Mouse (Mus musculus) liver, embryonic 15.5 days (tissue): ENCODE results near the gene Borcs5. TPM values are rescaled to one million over a fixed set of nuclear protein-coding genes. Genes with fewer than 3 reads are reported as not detected.
A peak's percentile ranks its signal among the peaks of the same experiment; 100 is the strongest.

ENCODE experiments used
- ATAC-seq: fragments of 200-750 bp; cut with Nextera tagmentation; 2 replicates; pipeline ENCODE4 v1.8.0; 2017; ENCODE audit warnings: moderate number of reproducible peaks, mild to moderate bottlenecking, moderate library complexity; ENCODE audit not compliant: insufficient read depth
- H3K27ac ChIP-seq: fragments of 300-500 bp; sonication (generic); replicated peaks from 2 replicates; pipeline ENCODE4 v1.5.1; 2015; ENCODE audit warnings: mild to moderate bottlenecking, inconsistent platforms
- H3K27me3 ChIP-seq: fragments of 300-500 bp; sonication (generic); 2 replicates; pipeline ENCODE4 v1.6.1; 2015; ENCODE audit warnings: mild to moderate bottlenecking, inconsistent platforms
- H3K36me3 ChIP-seq: fragments of 300-500 bp; sonication (generic); replicated peaks from 2 replicates; pipeline ENCODE4 v1.6.1; 2015; ENCODE audit warnings: moderate library complexity, mild to moderate bottlenecking, inconsistent platforms
- H3K4me1 ChIP-seq: fragments of 300-500 bp; sonication (generic); replicated peaks from 2 replicates; pipeline ENCODE4 v1.6.1; 2015; ENCODE audit warnings: inconsistent platforms
- H3K4me2 ChIP-seq: fragments of 300-500 bp; sonication (generic); 2 replicates; pipeline ENCODE4 v1.6.1; 2015; ENCODE audit warnings: moderate library complexity, mild to moderate bottlenecking, inconsistent platforms
- H3K4me3 ChIP-seq: fragments of 300-500 bp; sonication (generic); replicated peaks from 2 replicates; pipeline ENCODE4 v1.5.1; 2015; ENCODE audit warnings: mild to moderate bottlenecking, inconsistent platforms
- H3K9ac ChIP-seq: fragments of 300-500 bp; sonication (generic); 2 replicates; pipeline ENCODE4 v1.6.1; 2015; ENCODE audit warnings: moderate library complexity, mild to moderate bottlenecking, inconsistent platforms
- H3K9me3 ChIP-seq: fragments of 300-500 bp; sonication (generic); replicated peaks from 2 replicates; pipeline ENCODE4 v1.6.1; 2016; ENCODE audit warnings: inconsistent platforms
- WGBS: fragments of 180-500 bp; shearing (Covaris S2); methylation state at CpG from one replicate; pipeline ENCODE4 v1.1.7; 2015; ENCODE audit warnings: mixed read lengths; ENCODE audit not compliant: insufficient replicate concordance; 5-methylcytosine and 5-hydroxymethylcytosine counted together
- polyA plus RNA-seq: library from polyadenylated mRNA; unstranded; fragments of >200 nt; fragmentation: Nextera tagmentation; extraction: Ambion mirVana; gene quantifications from 2 replicates; pipeline ENCODE4 v1.2.1, GENCODE M21; 2015

Gene Borcs5
- polyA plus RNA-seq, 1 experiment from 2014 or later: 8.6 TPM

- Histone ChIP-seq H3K4me2 (no peak overlapping the region), H3K4me1 (peaks cover 8% of the 10 kb centered on the region; the same call in 1 of the 2 replicates), H3K27ac (no peak overlapping the region), H3K27me3 (peaks cover 36% of the 10 kb centered on the region), H3K9me3 (no peaks in the 10 kb centered on the region), H3K9ac (no peak overlapping the region), H3K4me3 (no peak overlapping the region), H3K36me3 (no peaks in the 10 kb centered on the region)
- WGBS: 49% methylated on average over 9 of the region's 9 CpGs
- no peak for ATAC-seq
Measured at GRCm38 (mm10) chr6:134630447-134630846, 8.9 kb upstream of the Borcs5 start.

- H3K27ac ChIP-seq: no peak within 1 kb of the TSS
- 2% methylated on average over 46 of the region's 46 CpGs for WGBS
Measured at GRCm38 (mm10) chr6:134631947-134632687, 7.2 kb upstream of the Borcs5 start, which contains the start of gene Mansc1. Gene Mansc1 (minus strand): TSS chr6:134632488.

GRCm38 (mm10) chr6:134632756-134633155, 6.6 kb upstream of the Borcs5 start:
- peak overlapping the region; percentile 52 for H3K4me3 ChIP-seq
- no peak for ATAC-seq
- H3K27me3 ChIP-seq: peaks cover 36% of the 10 kb centered on the region
- H3K4me1 ChIP-seq: peaks cover 8% of the 10 kb centered on the region; the same call in 1 of the 2 replicates
- H3K9me3 ChIP-seq: no peaks in the 10 kb centered on the region
- peak overlapping the region; percentile 73 for H3K4me2 ChIP-seq
- no peaks in the 10 kb centered on the region for H3K36me3 ChIP-seq
- 57% methylated on average over 5 of the region's 5 CpGs for WGBS
- H3K9ac ChIP-seq: no peak overlapping the region
- no peak overlapping the region for H3K27ac ChIP-seq

More at GRCm38 (mm10) chr6:134631947-134632687, 7.2 kb upstream of the Borcs5 start, which contains the start of gene Mansc1:
- Histone ChIP-seq H3K36me3 (no peaks in the 10 kb centered on the region), H3K4me2 (peak within 1 kb of the TSS; percentile 73), H3K4me1 (peaks cover 8% of the 10 kb centered on the region; the same call in 1 of the 2 replicates), H3K9me3 (no peaks in the 10 kb centered on the region), H3K27me3 (peaks cover 36% of the 10 kb centered on the region), H3K9ac (peak within 1 kb of the TSS; percentile 9; the same call in 1 of the 2 replicates), H3K4me3 (peak within 1 kb of the TSS; percentile 52)
- no peak for ATAC-seq

GRCm38 (mm10) chr6:134633553-134633952, 5.8 kb upstream of the Borcs5 start:
- peaks cover 8% of the 10 kb centered on the region; the same call in 1 of the 2 replicates for H3K4me1 ChIP-seq
- H3K27me3 ChIP-seq: peaks cover 36% of the 10 kb centered on the region
- H3K36me3 ChIP-seq: no peaks in the 10 kb centered on the region
- ATAC-seq: no peak
- no peak overlapping the region for H3K9ac ChIP-seq
- no peak overlapping the region for H3K4me2 ChIP-seq
- no peak overlapping the region for H3K27ac ChIP-seq
- 64% methylated on average over 8 of the region's 8 CpGs for WGBS
- no peak overlapping the region for H3K4me3 ChIP-seq
- no peaks in the 10 kb centered on the region for H3K9me3 ChIP-seq

GRCm38 (mm10) chr6:134636476-134636875, 2.8 kb upstream of the Borcs5 start:
- H3K4me3 ChIP-seq: no peak overlapping the region
- WGBS: 59% methylated on average over 4 of the region's 4 CpGs
- H3K36me3 ChIP-seq: no peaks in the 10 kb centered on the region
- no peak overlapping the region for H3K4me2 ChIP-seq
- no peak for ATAC-seq
- peaks cover 25% of the 10 kb centered on the region for H3K27me3 ChIP-seq
- H3K27ac ChIP-seq: no peak overlapping the region
- H3K9ac ChIP-seq: no peak overlapping the region
- H3K9me3 ChIP-seq: no peaks in the 10 kb centered on the region
- H3K4me1 ChIP-seq: peaks cover 16% of the 10 kb centered on the region

- H3K9ac ChIP-seq: no peak overlapping the region
- H3K4me1 ChIP-seq: peaks cover 21% of the 10 kb centered on the region
- H3K4me3 ChIP-seq: no peak overlapping the region
- WGBS: 79% methylated on average over 1 of the region's 1 CpGs
- no peak overlapping the region for H3K4me2 ChIP-seq
- H3K9me3 ChIP-seq: no peaks in the 10 kb centered on the region
- no peak overlapping the region for H3K27ac ChIP-seq
- H3K36me3 ChIP-seq: no peaks in the 10 kb centered on the region
- H3K27me3 ChIP-seq: no peaks in the 10 kb centered on the region
- no peak for ATAC-seq
Measured at GRCm38 (mm10) chr6:134639900-134640299, 590 bp downstream of the Borcs5 start.

GRCm38 (mm10) chr6:134640485-134641475, 1.5 kb downstream of the Borcs5 start:
- WGBS: 3% methylated on average over 65 of the region's 65 CpGs
- Histone ChIP-seq H3K4me2 (peak overlapping the region; percentile 90), H3K27ac (peak overlapping the region; percentile 88), H3K9me3 (no peaks in the 10 kb centered on the region), H3K27me3 (no peaks in the 10 kb centered on the region), H3K4me1 (peaks cover 21% of the 10 kb centered on the region), H3K36me3 (no peaks in the 10 kb centered on the region; the same call in 1 of the 2 replicates), H3K4me3 (peak overlapping the region; percentile 99), H3K9ac (peak overlapping the region; percentile 94)
- peak; percentile 96 for ATAC-seq

- Histone ChIP-seq H3K27me3 (no peaks in the 10 kb centered on the region), H3K4me2 (peak overlapping the region; percentile 90), H3K36me3 (peaks cover 5% of the 10 kb centered on the region; the same call in 1 of the 2 replicates), H3K27ac (peak overlapping the region; percentile 88), H3K9me3 (no peaks in the 10 kb centered on the region), H3K4me1 (peaks cover 22% of the 10 kb centered on the region), H3K4me3 (peak overlapping the region; percentile 99), H3K9ac (peak overlapping the region; percentile 94)
- WGBS: 39% methylated on average over 9 of the region's 9 CpGs
- ATAC-seq: no peak
Measured at GRCm38 (mm10) chr6:134641738-134642446, 2.6 kb downstream of the Borcs5 start.

- H3K4me3 ChIP-seq: no peak overlapping the region
- H3K4me2 ChIP-seq: no peak overlapping the region
- WGBS: 80% methylated on average over 5 of the region's 5 CpGs
Measured at GRCm38 (mm10) chr6:134643296-134643695, 4.0 kb downstream of the Borcs5 start.

GRCm38 (mm10) chr6:134646835-134647234, 7.5 kb downstream of the Borcs5 start:
- WGBS: 68% methylated on average over 6 of the region's 6 CpGs
- no peak overlapping the region for H3K4me3 ChIP-seq
- H3K27me3 ChIP-seq: no peaks in the 10 kb centered on the region
- no peak for ATAC-seq
- no peaks in the 10 kb centered on the region for H3K9me3 ChIP-seq
- H3K27ac ChIP-seq: no peak overlapping the region
- no peak overlapping the region for H3K4me2 ChIP-seq
- H3K36me3 ChIP-seq: peaks cover 5% of the 10 kb centered on the region; the same call in 1 of the 2 replicates
- peaks cover 12% of the 10 kb centered on the region for H3K4me1 ChIP-seq
- H3K9ac ChIP-seq: no peak overlapping the region

More at GRCm38 (mm10) chr6:134643296-134643695, 4.0 kb downstream of the Borcs5 start:
- Histone ChIP-seq H3K27me3 (no peaks in the 10 kb centered on the region), H3K4me1 (peaks cover 24% of the 10 kb centered on the region), H3K9ac (no peak overlapping the region), H3K9me3 (no peaks in the 10 kb centered on the region), H3K27ac (no peak overlapping the region), H3K36me3 (peaks cover 5% of the 10 kb centered on the region; the same call in 1 of the 2 replicates)
- no peak for ATAC-seq
